Mouse (Mus musculus): Measurements from ENCODE around the gene Cyp4b1. TPM values are rescaled to one million over a fixed set of nuclear protein-coding genes. Genes with fewer than 3 reads are reported as not detected.
A peak's percentile ranks its signal among the peaks of the same experiment; 100 is the strongest.
"Not testable (repeated sequence)": the region's sequence is repeated elsewhere in the genome, so short reads cannot be mapped to it uniquely, and the experiment has no call there.

The Cyp4b1 gene
- 0.42 and 0.47 TPM in 2 replicates for polyA plus RNA-seq (2015; fragmentation: Nextera tagmentation; extraction: Ambion mirVana)

DNA sequence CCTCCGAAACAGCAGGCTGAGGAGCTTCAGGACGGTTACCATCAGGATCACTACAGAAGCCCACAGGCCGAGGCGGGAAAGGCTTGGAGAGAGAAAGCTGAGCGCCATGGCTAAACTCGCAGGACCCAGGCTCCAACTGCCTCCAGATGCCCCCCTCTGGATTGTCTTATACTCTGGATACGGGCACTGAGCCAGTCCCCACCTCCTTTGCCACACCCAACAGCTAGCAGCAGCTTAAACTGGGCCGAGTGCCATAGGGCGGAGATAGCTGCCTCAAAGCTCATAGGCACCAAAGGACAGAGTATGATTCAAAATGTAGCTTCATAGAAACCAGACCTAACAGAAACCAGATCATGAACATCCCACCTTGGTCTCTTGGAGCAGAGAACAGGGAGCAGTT, at the start of gene Cyp4b1:
Cyp4b1 (minus strand) TSS at position 144 of the 400 bp plus-strand sequence.
- ATAC-seq (replicated peaks) = no peak
- H3K36me3 ChIP-seq = no peaks in the 10 kb centered on the region
- H3K9ac ChIP-seq (replicated peaks) = no peak within 1 kb of the TSS
- no peak within 1 kb of the TSS for H3K4me2 ChIP-seq (replicated peaks)
- no peak within 1 kb of the TSS for H3K4me3 ChIP-seq
- H3K27me3 ChIP-seq = no peaks in the 10 kb centered on the region
- H3K4me1 ChIP-seq = no peaks in the 10 kb centered on the region
- WGBS = 78% methylated on average over 9 of the region's 9 CpGs
- no peaks in the 10 kb centered on the region for H3K9me3 ChIP-seq
- H3K27ac ChIP-seq (replicated peaks) = no peak within 1 kb of the TSS

DNA sequence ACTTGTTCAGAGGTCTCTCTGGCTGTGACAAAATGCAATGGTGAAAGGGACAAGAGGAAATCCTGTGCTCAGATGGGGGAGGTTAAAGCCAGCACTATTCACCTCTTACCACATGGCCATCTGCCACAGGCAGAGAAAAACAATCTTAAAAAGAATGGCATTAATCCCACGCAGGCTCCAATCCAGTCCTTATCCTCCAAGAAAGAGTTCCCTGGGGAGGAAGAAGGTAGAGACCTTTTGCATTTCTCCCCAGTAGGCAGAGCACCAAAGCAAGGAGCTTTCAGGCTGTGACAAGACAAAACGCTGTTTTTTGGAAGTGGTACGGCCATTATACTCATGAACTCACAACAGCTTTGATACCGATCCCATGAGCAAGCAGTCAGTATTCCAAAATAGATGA, 38.8 kb upstream of the Cyp4b1 start:
- 33% methylated on average over 4 of the region's 4 CpGs for WGBS
- H3K36me3 ChIP-seq = no peaks in the 10 kb centered on the region
- H3K27ac ChIP-seq (replicated peaks) = no peak overlapping the region
- no peaks in the 10 kb centered on the region for H3K27me3 ChIP-seq
- H3K4me3 ChIP-seq = no peak overlapping the region
- no peak overlapping the region for H3K9ac ChIP-seq (replicated peaks)
- H3K4me2 ChIP-seq (replicated peaks) = no peak overlapping the region
- H3K9me3 ChIP-seq = no peaks in the 10 kb centered on the region
- no peaks in the 10 kb centered on the region for H3K4me1 ChIP-seq
- no peak for ATAC-seq (replicated peaks)

GRCm38 (mm10) chr4:115659190-115659589, 11.7 kb upstream of the Cyp4b1 start:
- Histone ChIP-seq H3K4me1 (peaks cover 9% of the 10 kb centered on the region), H3K4me3 (no peak overlapping the region)
- no peak for ATAC-seq (replicated peaks)

GRCm38 (mm10) chr4:115657867-115658249, 10.3 kb upstream of the Cyp4b1 start:
- Histone ChIP-seq H3K4me3 (peak overlapping the region; percentile 53; the same call in 1 of the 2 replicates), H3K36me3 (no peaks in the 10 kb centered on the region), H3K27ac (replicated peaks) (no peak overlapping the region), H3K9ac (replicated peaks) (no peak overlapping the region; the same call in 1 of the 2 replicates), H3K27me3 (no peaks in the 10 kb centered on the region), H3K4me1 (peaks cover 9% of the 10 kb centered on the region), H3K4me2 (replicated peaks) (peak overlapping the region; percentile 95; the same call in 1 of the 2 replicates), H3K9me3 (no peaks in the 10 kb centered on the region)
- ATAC-seq (replicated peaks) = no peak

More at GRCm38 (mm10) chr4:115659190-115659589, 11.7 kb upstream of the Cyp4b1 start:
- Histone ChIP-seq H3K36me3 (no peaks in the 10 kb centered on the region), H3K9ac (replicated peaks) (no peak overlapping the region), H3K27ac (replicated peaks) (no peak overlapping the region), H3K4me2 (replicated peaks) (no peak overlapping the region), H3K9me3 (no peaks in the 10 kb centered on the region), H3K27me3 (no peaks in the 10 kb centered on the region)

DNA sequence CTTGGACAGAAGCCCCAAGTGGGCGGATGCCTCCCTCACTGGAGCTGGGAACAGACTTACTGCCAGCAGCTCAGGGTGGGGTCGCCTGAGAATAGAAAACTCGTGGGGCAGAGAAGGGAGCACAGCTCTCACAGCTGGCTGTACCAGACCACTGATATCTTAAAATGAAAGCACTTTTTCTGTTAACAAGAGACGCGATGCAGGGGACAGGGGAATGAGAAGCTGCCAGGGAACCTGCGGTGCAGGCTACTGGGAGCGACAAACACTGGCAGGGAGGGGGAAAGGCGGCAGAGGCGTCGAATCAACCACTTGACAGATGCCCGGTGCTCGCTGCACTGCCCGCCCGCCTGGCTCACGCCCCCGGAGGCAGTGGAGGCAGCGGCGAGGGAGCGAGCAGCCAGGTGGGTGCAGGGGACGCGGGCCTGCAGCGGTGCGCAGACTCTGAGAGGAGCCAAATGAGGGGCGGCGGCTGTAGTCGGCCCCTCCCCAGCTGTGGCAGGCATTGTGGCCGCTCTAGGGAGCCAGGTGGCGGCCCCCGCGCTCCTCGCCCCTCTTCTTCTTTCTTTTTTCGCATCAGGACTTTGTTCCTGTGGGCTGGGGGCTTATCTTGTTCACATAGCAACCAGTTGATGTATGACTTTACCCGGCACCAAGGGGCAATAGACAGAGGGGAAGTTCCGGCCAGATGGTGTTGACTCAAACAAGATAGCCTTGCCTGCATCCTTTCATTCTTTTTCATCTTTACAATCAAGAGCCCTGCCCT, 9.8 kb upstream of the Cyp4b1 start:
- no peaks in the 10 kb centered on the region for H3K36me3 ChIP-seq
- no peak overlapping the region for H3K27ac ChIP-seq (replicated peaks)
- peaks cover 9% of the 10 kb centered on the region for H3K4me1 ChIP-seq
- no peaks in the 10 kb centered on the region for H3K9me3 ChIP-seq
- peak overlapping the region; percentile 53 for H3K4me3 ChIP-seq
- peak overlapping the region; percentile 57 for H3K9ac ChIP-seq (replicated peaks)
- H3K27me3 ChIP-seq = no peaks in the 10 kb centered on the region
- peak overlapping the region; percentile 95 for H3K4me2 ChIP-seq (replicated peaks)
- WGBS = 2% methylated on average over 33 of the region's 34 CpGs
- peak; percentile 88 for ATAC-seq (replicated peaks)

- H3K36me3 ChIP-seq; H3K9ac ChIP-seq (replicated peaks); H3K27me3 ChIP-seq; H3K4me1 ChIP-seq; H3K4me2 ChIP-seq (replicated peaks); ATAC-seq (replicated peaks); H3K9me3 ChIP-seq; H3K27ac ChIP-seq (replicated peaks); H3K4me3 ChIP-seq: not testable (repeated sequence)
- 81% methylated on average over 1 of the region's 1 CpGs for WGBS
Observed at GRCm38 (mm10) chr4:115656535-115656922, 9.0 kb upstream of the Cyp4b1 start.

DNA sequence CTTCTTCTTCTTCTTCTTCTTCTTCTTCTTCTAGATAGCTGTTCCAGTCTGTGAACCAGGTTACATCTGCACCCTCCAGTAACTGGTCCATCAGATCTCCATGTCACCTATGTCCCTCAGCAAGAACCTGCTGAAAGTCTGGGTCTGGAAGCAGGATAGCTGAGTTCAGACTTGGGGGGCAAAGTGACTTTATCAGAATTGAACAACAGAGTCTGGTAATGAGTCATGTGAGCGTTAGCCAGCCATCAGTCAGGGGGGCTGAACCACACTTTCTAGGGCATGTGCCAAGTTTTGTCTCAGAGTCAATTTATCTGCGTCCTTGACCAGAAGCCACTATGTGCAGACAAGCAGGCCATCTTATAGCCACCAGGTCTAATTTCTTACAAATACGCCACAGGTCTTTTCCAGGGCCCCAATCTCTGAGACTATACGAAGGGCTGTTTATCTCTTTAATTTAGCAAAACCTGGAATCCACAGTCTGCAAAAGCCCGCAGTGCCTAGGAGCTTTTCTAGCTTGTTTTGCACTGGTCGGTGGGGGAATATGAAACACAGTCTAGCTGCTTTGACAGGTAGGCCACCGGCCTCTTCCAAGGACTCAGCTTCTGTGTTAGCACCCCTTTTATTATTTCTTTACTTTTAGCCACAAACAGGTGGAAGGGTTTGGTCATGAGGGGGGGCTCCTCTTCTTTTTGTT, 8.5 kb upstream of the Cyp4b1 start:
- H3K27ac ChIP-seq (replicated peaks); H3K9me3 ChIP-seq; H3K4me1 ChIP-seq; H3K4me2 ChIP-seq (replicated peaks); ATAC-seq (replicated peaks); H3K36me3 ChIP-seq; H3K9ac ChIP-seq (replicated peaks); H3K27me3 ChIP-seq; H3K4me3 ChIP-seq: not testable (repeated sequence)
- 82% methylated on average over 7 of the region's 7 CpGs for WGBS

DNA sequence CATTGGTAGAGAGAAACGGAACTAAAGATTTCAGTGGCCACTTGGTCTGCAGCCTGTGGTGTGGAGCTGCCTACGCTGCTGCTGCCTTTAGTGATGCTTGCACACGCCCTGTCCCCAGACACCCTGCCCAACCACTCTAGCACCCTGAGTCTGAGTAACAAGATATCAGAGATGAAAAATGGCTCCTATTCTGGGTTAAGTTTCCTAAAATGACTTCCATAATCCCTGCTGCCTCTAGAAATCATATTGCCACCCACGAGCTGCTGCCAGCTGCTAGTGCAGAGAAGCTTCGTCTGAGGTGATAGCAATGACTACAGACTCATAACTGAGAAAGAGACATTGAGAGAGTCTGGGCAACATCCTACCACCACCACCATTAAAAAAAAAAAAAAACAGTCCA, 3.3 kb upstream of the Cyp4b1 start:
- ATAC-seq (replicated peaks) = no peak
- Histone ChIP-seq H3K27ac (replicated peaks) (no peak overlapping the region), H3K9me3 (no peaks in the 10 kb centered on the region), H3K4me3 (no peak overlapping the region), H3K4me2 (replicated peaks) (no peak overlapping the region), H3K9ac (replicated peaks) (no peak overlapping the region), H3K36me3 (no peaks in the 10 kb centered on the region), H3K4me1 (no peaks in the 10 kb centered on the region), H3K27me3 (no peaks in the 10 kb centered on the region)
- WGBS = 87% methylated on average over 5 of the region's 5 CpGs

GRCm38 (mm10) chr4:115649344-115649743, 1.8 kb upstream of the Cyp4b1 start:
- Histone ChIP-seq H3K9ac (replicated peaks) (no peak overlapping the region), H3K36me3 (no peaks in the 10 kb centered on the region)
- no peak for ATAC-seq (replicated peaks)

DNA sequence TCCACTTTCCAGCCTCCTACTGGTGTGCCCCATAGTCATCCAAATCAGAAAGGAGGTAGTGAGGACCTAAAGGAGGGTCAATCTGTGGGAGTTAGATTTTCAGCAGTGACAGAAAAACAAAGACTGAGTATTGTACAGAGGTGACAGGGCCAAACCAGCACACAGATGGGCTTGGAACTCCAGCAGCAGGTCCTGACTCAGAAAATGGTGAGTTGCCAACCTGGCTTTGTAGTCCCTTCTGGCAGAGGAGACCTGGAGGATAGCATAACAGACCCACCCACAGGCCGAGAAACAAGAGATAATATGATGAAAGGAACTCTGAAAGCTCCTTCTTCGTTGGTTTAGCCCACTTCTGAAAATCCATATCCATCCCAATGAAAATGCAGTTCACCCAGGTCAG, 1.2 kb upstream of the Cyp4b1 start:
- 74% methylated on average over 2 of the region's 2 CpGs for WGBS
- ATAC-seq (replicated peaks) = no peak
- Histone ChIP-seq H3K4me3 (no peak overlapping the region), H3K27me3 (no peaks in the 10 kb centered on the region), H3K36me3 (no peaks in the 10 kb centered on the region), H3K4me1 (no peaks in the 10 kb centered on the region), H3K9me3 (no peaks in the 10 kb centered on the region), H3K4me2 (replicated peaks) (no peak overlapping the region), H3K27ac (replicated peaks) (no peak overlapping the region), H3K9ac (replicated peaks) (no peak overlapping the region)

More at GRCm38 (mm10) chr4:115649344-115649743, 1.8 kb upstream of the Cyp4b1 start:
- no peaks in the 10 kb centered on the region for H3K9me3 ChIP-seq
- H3K4me2 ChIP-seq (replicated peaks) = no peak overlapping the region
- no peak overlapping the region for H3K4me3 ChIP-seq
- H3K4me1 ChIP-seq = no peaks in the 10 kb centered on the region
- no peak overlapping the region for H3K27ac ChIP-seq (replicated peaks)
- no peaks in the 10 kb centered on the region for H3K27me3 ChIP-seq

- H3K4me2 ChIP-seq (replicated peaks) = no peak overlapping the region
- H3K36me3 ChIP-seq = no peaks in the 10 kb centered on the region
- H3K9ac ChIP-seq (replicated peaks) = no peak overlapping the region
- no peak for ATAC-seq (replicated peaks)
- no peaks in the 10 kb centered on the region for H3K27me3 ChIP-seq
- H3K4me1 ChIP-seq = no peaks in the 10 kb centered on the region
- H3K4me3 ChIP-seq = no peak overlapping the region
- H3K9me3 ChIP-seq = no peaks in the 10 kb centered on the region
- H3K27ac ChIP-seq (replicated peaks) = no peak overlapping the region
Observed at GRCm38 (mm10) chr4:115645371-115645770, 2.2 kb downstream of the Cyp4b1 start.

DNA sequence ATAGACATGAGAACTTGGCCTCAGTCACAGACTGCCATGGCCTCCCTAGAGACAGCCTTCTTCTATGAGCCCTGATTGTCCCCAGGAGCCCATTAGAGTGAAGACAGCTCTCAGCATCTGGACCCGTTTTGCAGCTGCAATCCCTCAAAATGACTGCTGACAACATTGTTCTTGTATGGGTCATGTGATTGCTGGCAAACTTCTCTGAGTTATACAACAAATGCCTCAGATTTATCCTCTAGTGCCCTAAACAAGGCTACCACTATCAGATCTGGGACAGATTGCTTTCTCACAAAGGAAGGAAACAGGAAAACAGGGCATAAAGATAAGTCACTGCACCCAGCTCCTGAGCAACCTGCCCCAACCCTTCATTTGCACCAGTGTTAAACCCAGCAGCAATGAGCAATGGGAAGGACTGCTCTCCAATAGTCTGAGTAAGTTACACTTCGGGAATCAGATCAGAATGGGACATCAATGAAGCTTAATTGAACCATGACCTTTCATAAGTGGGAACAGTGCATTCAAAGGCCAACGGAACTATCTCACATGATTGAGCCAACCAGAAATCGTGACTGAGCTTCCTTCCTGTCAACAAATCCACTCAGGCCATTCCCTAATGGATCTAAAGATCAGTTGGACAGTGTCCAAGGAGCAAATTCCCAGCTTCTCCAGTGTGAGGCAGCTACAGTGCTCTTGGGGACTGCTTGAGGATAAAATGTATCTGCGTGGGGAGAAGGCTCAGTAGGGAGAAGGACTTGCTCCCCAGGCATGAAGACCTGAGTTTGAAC, 4.4 kb downstream of the Cyp4b1 start:
- H3K9me3 ChIP-seq = no peaks in the 10 kb centered on the region
- H3K4me2 ChIP-seq (replicated peaks) = no peak overlapping the region
- H3K9ac ChIP-seq (replicated peaks) = no peak overlapping the region
- H3K27me3 ChIP-seq = no peaks in the 10 kb centered on the region
- WGBS = 63% methylated on average over 5 of the region's 5 CpGs
- no peak overlapping the region for H3K4me3 ChIP-seq
- no peaks in the 10 kb centered on the region for H3K36me3 ChIP-seq
- H3K4me1 ChIP-seq = no peaks in the 10 kb centered on the region
- ATAC-seq (replicated peaks) = no peak
- no peak overlapping the region for H3K27ac ChIP-seq (replicated peaks)
